Mouse (Mus musculus) limb, embryonic 11.5 days (tissue): Measurements from ENCODE around the gene Arhgap20. TPM values are rescaled to one million over a fixed set of nuclear protein-coding genes. Genes with fewer than 3 reads are reported as not detected.

ENCODE experiments used
- ATAC-seq: fragments of 200-750 bp; cut with Nextera tagmentation; 2 replicates; pipeline ENCODE4 v1.8.0; 2017; ENCODE audit warnings: low read depth; ENCODE audit not compliant: insufficient number of reproducible peaks, low FRiP score, low TSS enrichment
- DNase-seq: peaks from one replicate; pipeline ENCODE4 v3.0.0-alpha.2; 2015; ENCODE audit warnings: low spot score
- H3K27ac ChIP-seq: fragments of 300-500 bp; sonication (generic); replicated peaks from 2 replicates; pipeline ENCODE4 v1.5.1; 2014; ENCODE audit warnings: low read depth, mild to moderate bottlenecking, low read length
- H3K27me3 ChIP-seq: fragments of 300-500 bp; sonication (generic); 2 replicates; pipeline ENCODE4 v1.6.1; 2014; ENCODE audit warnings: mild to moderate bottlenecking, low read length, mixed read lengths; ENCODE audit not compliant: control insufficient read depth, insufficient read depth
- H3K36me3 ChIP-seq: fragments of 300-500 bp; sonication (generic); 2 replicates; pipeline ENCODE4 v1.6.1; 2014; ENCODE audit warnings: mild to moderate bottlenecking, low read length, moderate library complexity, mixed read lengths; ENCODE audit not compliant: control insufficient read depth, insufficient read depth
- H3K4me1 ChIP-seq: fragments of 300-500 bp; sonication (generic); 2 replicates; pipeline ENCODE4 v1.6.1; 2014; ENCODE audit warnings: low read length, mixed read lengths; ENCODE audit not compliant: control insufficient read depth, insufficient read depth
- H3K4me2 ChIP-seq: fragments of 300-500 bp; sonication (generic); 2 replicates; pipeline ENCODE4 v1.6.1; 2014; ENCODE audit warnings: low read depth, mild to moderate bottlenecking, moderate library complexity; ENCODE audit not compliant: severe bottlenecking
- H3K4me3 ChIP-seq: fragments of 300-500 bp; sonication (generic); 2 replicates; pipeline ENCODE4 v1.5.1; 2014; ENCODE audit warnings: low read depth, low read length
- H3K9ac ChIP-seq: fragments of 300-500 bp; sonication (generic); 2 replicates; pipeline ENCODE4 v1.6.1; 2014; ENCODE audit warnings: mild to moderate bottlenecking, low read length
- H3K9me3 ChIP-seq: fragments of 300-500 bp; sonication (generic); 2 replicates; pipeline ENCODE4 v1.6.1; 2016; ENCODE audit warnings: low read length; ENCODE audit not compliant: control insufficient read depth
- WGBS: fragments of 180-500 bp; shearing (Covaris S2); extraction: QIAGEN DNeasy Blood & Tissue Kit; methylation state at CpG from one replicate; pipeline ENCODE4 v1.1.7; 2014; 5-methylcytosine and 5-hydroxymethylcytosine counted together
- polyA plus RNA-seq: library from polyadenylated mRNA; unstranded; fragments of >200 nt; fragmentation: Nextera tagmentation; extraction: Ambion mirVana; gene quantifications from 2 replicates; pipeline ENCODE4 v1.2.1, GENCODE M21; 2014

The Arhgap20 gene
- polyA plus RNA-seq, 1 experiment from 2014 or later: 0.81 TPM

DNA sequence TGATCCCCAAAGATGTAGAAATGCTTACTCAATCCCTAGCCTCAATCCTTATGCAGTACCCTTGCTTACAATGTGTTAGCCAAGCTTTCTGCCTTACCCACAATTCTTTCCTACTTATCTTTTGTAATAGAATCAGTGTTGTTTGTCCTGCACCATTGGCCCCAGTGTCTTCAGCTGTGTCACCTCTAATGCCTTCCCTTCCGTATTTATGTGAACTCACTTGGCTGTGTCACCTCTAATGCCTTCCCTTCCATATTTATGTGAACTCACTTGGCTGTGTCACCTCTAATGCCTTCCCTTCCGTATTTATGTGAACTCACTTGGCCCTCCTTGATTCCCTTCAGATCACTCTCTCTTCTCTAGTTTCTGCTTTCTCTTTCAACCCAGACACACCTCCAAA lies 4.1 kb upstream of the Arhgap20 start:
- WGBS: 69% methylated on average over 2 of the region's 2 CpGs
- Histone ChIP-seq H3K4me1 (no peaks in the 10 kb centered on the region; the same call in 1 of the 2 replicates), H3K4me3 (no peak overlapping the region), H3K27ac (no peak overlapping the region), H3K36me3 (no peaks in the 10 kb centered on the region), H3K9ac (no peak overlapping the region), H3K27me3 (peaks cover 11% of the 10 kb centered on the region), H3K9me3 (no peaks in the 10 kb centered on the region), H3K4me2 (no peak overlapping the region)
- no peak for ATAC-seq
- DNase-seq: no peak

DNA sequence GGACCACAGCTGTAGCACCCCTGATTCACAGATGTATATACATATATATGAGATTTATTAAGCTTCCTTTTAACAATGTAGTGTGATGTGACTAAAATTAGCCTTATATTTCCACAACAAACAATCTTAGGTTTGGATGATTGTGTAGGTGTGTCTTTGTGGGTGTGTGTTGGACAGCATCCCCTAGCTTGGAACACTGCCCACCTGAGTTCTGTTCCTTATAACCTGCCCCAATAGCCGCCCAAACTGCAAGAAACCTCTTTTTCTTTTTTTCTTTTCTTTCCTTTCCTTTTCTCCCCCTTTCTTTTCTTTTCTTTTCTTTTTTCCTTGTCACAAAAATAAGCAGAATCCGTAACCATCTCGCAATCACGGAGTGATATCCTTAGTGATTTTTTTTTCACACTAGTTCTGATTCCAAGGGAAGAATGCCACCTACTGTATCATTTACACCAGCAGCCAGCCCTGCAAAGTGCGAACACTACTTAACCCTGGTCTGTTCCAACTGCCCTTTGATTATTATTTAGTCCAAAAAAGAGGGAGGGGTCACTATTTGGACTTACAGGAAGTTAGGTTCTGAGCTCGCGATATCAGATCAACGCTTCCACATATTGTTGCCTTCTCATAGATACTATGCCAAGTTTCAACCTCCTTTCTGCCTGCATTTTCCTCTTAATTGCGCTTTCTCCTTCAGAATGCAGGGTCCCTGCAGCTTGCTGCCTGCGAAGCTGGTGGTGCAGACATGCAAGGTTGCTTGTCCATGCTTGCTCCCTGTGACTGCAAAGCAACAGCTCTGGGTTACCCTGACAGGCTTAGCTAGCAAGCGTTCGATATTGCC lies 879 bp upstream of the Arhgap20 start:
- H3K27ac ChIP-seq: no peak overlapping the region
- peak; percentile 27; the same call in 1 of the 2 replicates for ATAC-seq

GRCm38 (mm10) chr9:51765417-51766174 lies 459 bp downstream of the Arhgap20 start:
- Histone ChIP-seq H3K9me3 (no peaks in the 10 kb centered on the region), H3K4me3 (peak overlapping the region; percentile 60), H3K27me3 (peaks cover 26% of the 10 kb centered on the region), H3K4me2 (peak overlapping the region; percentile 94), H3K9ac (peak overlapping the region; percentile 65; the same call in 1 of the 2 replicates), H3K4me1 (peaks cover 4% of the 10 kb centered on the region; the same call in 1 of the 2 replicates), H3K27ac (no peak overlapping the region), H3K36me3 (no peaks in the 10 kb centered on the region)
- ATAC-seq: peak; percentile 44
- WGBS: under 1% methylated on average over 57 of the region's 58 CpGs
- peak; percentile 55 for DNase-seq

More for the DNA sequence above, 879 bp upstream of the Arhgap20 start:
- Histone ChIP-seq H3K9ac (peak overlapping the region; percentile 65), H3K4me1 (peaks cover 4% of the 10 kb centered on the region; the same call in 1 of the 2 replicates), H3K36me3 (no peaks in the 10 kb centered on the region), H3K27me3 (peaks cover 26% of the 10 kb centered on the region), H3K4me2 (peak overlapping the region; percentile 94), H3K9me3 (no peaks in the 10 kb centered on the region), H3K4me3 (peak overlapping the region; percentile 60)
- WGBS: 11% methylated on average over 12 of the region's 12 CpGs
- DNase-seq: no peak

- H3K27me3 ChIP-seq: peaks cover 26% of the 10 kb centered on the region
- no peaks in the 10 kb centered on the region for H3K9me3 ChIP-seq
- peaks cover 4% of the 10 kb centered on the region; the same call in 1 of the 2 replicates for H3K4me1 ChIP-seq
- H3K36me3 ChIP-seq: no peaks in the 10 kb centered on the region
- WGBS: under 1% methylated on average over 27 of the region's 29 CpGs
- ATAC-seq: no peak
- DNase-seq: peak; percentile 50
- peak overlapping the region; percentile 94 for H3K4me2 ChIP-seq
- H3K4me3 ChIP-seq: peak overlapping the region; percentile 60
- no peak overlapping the region for H3K27ac ChIP-seq
- no peak overlapping the region for H3K9ac ChIP-seq
These were observed 1.3 kb downstream of the Arhgap20 start for GRCm38 (mm10) chr9:51766175-51767062.

DNA sequence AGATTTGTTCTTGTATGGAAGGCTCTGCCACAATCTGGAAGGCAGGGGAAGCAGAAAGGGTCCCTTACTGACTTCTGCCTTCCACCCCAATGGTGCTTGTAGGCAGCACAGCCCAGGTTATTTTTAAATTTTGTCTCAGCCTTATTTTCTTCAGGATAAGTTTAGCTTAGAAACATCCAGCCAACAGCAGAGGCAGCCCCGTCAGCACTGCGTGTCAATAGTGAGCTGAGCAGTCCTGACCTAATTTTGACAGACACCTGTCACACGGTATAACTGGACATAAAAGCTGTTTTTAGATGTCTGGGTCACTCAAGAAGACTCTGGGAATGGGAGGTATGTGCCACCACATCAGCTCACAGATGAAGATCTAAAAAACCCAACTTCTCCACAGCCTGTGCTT lies 9.1 kb downstream of the Arhgap20 start:
- DNase-seq: no peak

DNA sequence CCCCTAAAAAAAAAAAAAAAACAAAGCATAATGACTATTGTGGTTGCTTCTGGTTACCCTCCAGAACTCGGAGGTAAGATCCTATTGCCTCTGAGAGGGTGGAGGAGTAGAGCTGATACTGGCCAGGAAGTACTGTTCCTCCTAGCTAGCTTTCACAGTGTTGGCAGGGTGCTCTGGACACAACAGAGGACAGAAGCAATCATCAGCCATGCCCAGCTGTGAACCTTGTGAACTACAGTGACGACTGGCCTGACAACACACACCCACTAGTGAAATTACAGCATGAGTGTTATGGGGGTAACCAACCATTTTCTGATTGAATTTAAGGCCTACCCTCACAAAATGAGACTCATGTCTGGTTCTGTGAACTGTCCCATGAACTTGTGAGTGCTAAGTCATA lies 11.3 kb downstream of the Arhgap20 start:
- Histone ChIP-seq H3K9ac (no peak overlapping the region), H3K4me3 (no peak overlapping the region), H3K9me3 (no peaks in the 10 kb centered on the region), H3K27ac (no peak overlapping the region), H3K4me2 (no peak overlapping the region), H3K27me3 (no peaks in the 10 kb centered on the region), H3K36me3 (no peaks in the 10 kb centered on the region), H3K4me1 (no peaks in the 10 kb centered on the region)
- DNase-seq (no peak), ATAC-seq (no peak)
- WGBS: 75% methylated on average over 2 of the region's 2 CpGs

More for the DNA sequence above, 9.1 kb downstream of the Arhgap20 start:
- no peaks in the 10 kb centered on the region for H3K27me3 ChIP-seq
- no peak overlapping the region for H3K4me2 ChIP-seq
- H3K9me3 ChIP-seq: no peaks in the 10 kb centered on the region
- ATAC-seq: no peak
- no peak overlapping the region for H3K9ac ChIP-seq
- no peaks in the 10 kb centered on the region for H3K36me3 ChIP-seq
- H3K4me1 ChIP-seq: no peaks in the 10 kb centered on the region
- no peak overlapping the region for H3K27ac ChIP-seq
- 87% methylated on average over 3 of the region's 3 CpGs for WGBS
- no peak overlapping the region for H3K4me3 ChIP-seq

- ATAC-seq (no peak), DNase-seq (peak; percentile 45)
- Histone ChIP-seq H3K4me1 (no peaks in the 10 kb centered on the region), H3K9me3 (no peaks in the 10 kb centered on the region), H3K9ac (no peak overlapping the region), H3K27me3 (no peaks in the 10 kb centered on the region), H3K27ac (no peak overlapping the region), H3K36me3 (no peaks in the 10 kb centered on the region), H3K4me3 (no peak overlapping the region), H3K4me2 (no peak overlapping the region)
- WGBS: 10% methylated on average over 1 of the region's 1 CpGs
These were observed 12.0 kb downstream of the Arhgap20 start for GRCm38 (mm10) chr9:51777180-51777579.

- no peaks in the 10 kb centered on the region for H3K9me3 ChIP-seq
- H3K4me1 ChIP-seq: no peaks in the 10 kb centered on the region
- DNase-seq: no peak
- no peak overlapping the region for H3K4me3 ChIP-seq
- no peaks in the 10 kb centered on the region for H3K36me3 ChIP-seq
- H3K9ac ChIP-seq: no peak overlapping the region
- H3K27ac ChIP-seq: no peak overlapping the region
- H3K4me2 ChIP-seq: no peak overlapping the region
- no peaks in the 10 kb centered on the region for H3K27me3 ChIP-seq
- 93% methylated on average over 5 of the region's 5 CpGs for WGBS
- no peak for ATAC-seq
These were observed 14.1 kb downstream of the Arhgap20 start for GRCm38 (mm10) chr9:51779232-51779631.
